Mouse (Mus musculus): ENCODE results near the gene Klhl5. TPM values are rescaled to one million over a fixed set of nuclear protein-coding genes. Genes with fewer than 3 reads are reported as not detected.

Klhl5 gene
- polyA plus RNA-seq, 1 experiment, result 25.1 TPM

DNA sequence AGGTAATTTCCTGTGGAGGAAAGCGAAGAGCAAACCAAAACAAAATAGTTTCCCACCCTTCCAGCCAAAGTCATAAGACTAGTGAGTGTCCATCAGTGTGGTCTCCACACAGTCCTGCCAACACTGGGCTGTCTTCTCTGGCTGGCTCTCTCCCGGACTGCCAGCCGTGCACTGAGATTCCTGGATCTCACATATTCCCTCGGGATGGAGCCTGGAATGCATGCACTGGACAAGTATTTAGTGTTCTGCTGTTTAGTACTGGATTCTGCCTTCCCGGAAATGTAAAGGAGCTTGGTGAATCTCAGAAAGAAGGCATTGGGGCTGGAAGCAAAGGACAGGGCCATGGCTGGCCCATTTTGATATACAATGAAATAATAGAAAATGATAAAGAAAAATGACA lies 55.7 kb downstream of the Klhl5 start:
- no peaks in the 10 kb centered on the region for H3K79me2 ChIP-seq (ENCODE audit: control insufficient read depth, insufficient read depth)
- H3ac ChIP-seq (ENCODE audit: control insufficient read depth, insufficient read length), result no peak overlapping the region
- no peak overlapping the region for H3K4me2 ChIP-seq (ENCODE audit: low read depth)
- H3K4me3 ChIP-seq, result no peak overlapping the region
- peaks cover 11% of the 10 kb centered on the region for H3K36me3 ChIP-seq (ENCODE audit: control insufficient read depth, insufficient read depth)
- no peaks in the 10 kb centered on the region for H3K27me3 ChIP-seq (ENCODE audit: control insufficient read depth, insufficient read depth, insufficient read length)
- TF ChIP-seq POLR2A (IDR thresholded peaks at IDR 0.05; ENCODE audit: insufficient read length, low read depth) (no peak), POLR2AphosphoS2 (IDR thresholded peaks at IDR 0.05; ENCODE audit: insufficient read length, low read depth) (no peak), MYOG (IDR thresholded peaks at IDR 0.05; ENCODE audit: control insufficient read depth in 1 of 3, insufficient read depth in 1 of 3, insufficient read length in 2 of 3, low read depth in 2 of 3) (no peak), TCF12 (IDR thresholded peaks at IDR 0.05; ENCODE audit: insufficient read depth, poor library complexity, severe bottlenecking) (no peak), MAX (IDR thresholded peaks at IDR 0.05; ENCODE audit: low read depth) (no peak), USF1 (IDR thresholded peaks at IDR 0.05; ENCODE audit: low read depth) (no peak), TCF3 (IDR thresholded peaks at IDR 0.05; ENCODE audit: insufficient read length, low read depth) (no peak), REST (IDR thresholded peaks at IDR 0.05; ENCODE audit: insufficient read depth, insufficient read length) (no peak), E2F4 (IDR thresholded peaks at IDR 0.05; ENCODE audit: insufficient read depth) (no peak), SRF (IDR thresholded peaks at IDR 0.05; ENCODE audit: control insufficient read depth, insufficient read length, low read depth) (no peak), CEBPB (IDR thresholded peaks at IDR 0.05; ENCODE audit: insufficient read depth, poor library complexity, severe bottlenecking) (no peak), MYOD1 (IDR thresholded peaks at IDR 0.05; ENCODE audit: control insufficient read depth in 1 of 3, insufficient read length in 2 of 3, low read depth in 2 of 3) (no peak)

DNA sequence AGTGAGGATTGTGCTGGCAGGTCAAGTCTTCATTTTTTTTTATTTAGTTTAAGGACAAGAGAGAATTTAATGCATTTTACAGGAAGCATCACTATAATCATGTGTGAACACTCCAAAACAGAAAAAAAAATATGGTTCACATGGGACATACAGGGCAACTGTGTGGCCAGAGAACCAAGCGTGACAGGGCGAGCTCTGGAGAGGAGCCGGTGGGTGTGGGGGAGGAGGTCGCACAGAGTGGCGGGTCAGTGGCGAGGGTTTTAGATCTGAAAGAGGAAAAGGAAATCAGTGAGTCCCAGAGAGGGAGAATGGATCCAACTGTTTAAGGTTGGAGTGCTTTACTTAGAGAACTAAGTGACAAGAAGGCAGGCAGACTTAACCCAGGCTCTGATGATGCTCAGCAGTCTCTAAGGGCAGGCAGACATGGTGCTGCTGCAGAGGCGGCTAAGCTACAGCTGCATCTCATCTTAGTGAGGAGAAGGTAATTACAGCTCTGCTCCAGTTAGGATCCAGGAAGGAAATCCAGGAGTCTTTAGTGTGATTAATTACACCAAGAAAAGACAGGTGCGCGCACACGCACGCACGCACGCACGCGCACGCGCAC lies 56.3 kb downstream of the Klhl5 start:
- Histone ChIP-seq H3ac (ENCODE audit: control insufficient read depth, insufficient read length) (no peak overlapping the region), H3K36me3 (ENCODE audit: control insufficient read depth, insufficient read depth) (peaks cover 11% of the 10 kb centered on the region), H3K4me3 (no peak overlapping the region), H3K27me3 (ENCODE audit: control insufficient read depth, insufficient read depth, insufficient read length) (no peaks in the 10 kb centered on the region), H3K4me2 (ENCODE audit: low read depth) (no peak overlapping the region), H3K79me2 (ENCODE audit: control insufficient read depth, insufficient read depth) (no peaks in the 10 kb centered on the region)
- TF ChIP-seq CEBPB (IDR thresholded peaks at IDR 0.05; ENCODE audit: insufficient read depth, poor library complexity, severe bottlenecking) (no peak), REST (IDR thresholded peaks at IDR 0.05; ENCODE audit: insufficient read depth, insufficient read length) (no peak), USF1 (IDR thresholded peaks at IDR 0.05; ENCODE audit: low read depth) (no peak), POLR2AphosphoS2 (IDR thresholded peaks at IDR 0.05; ENCODE audit: insufficient read length, low read depth) (no peak), MYOD1 (IDR thresholded peaks at IDR 0.05; ENCODE audit: control insufficient read depth in 1 of 3, insufficient read length in 2 of 3, low read depth in 2 of 3) (no peak), TCF12 (IDR thresholded peaks at IDR 0.05; ENCODE audit: insufficient read depth, poor library complexity, severe bottlenecking) (no peak)

DNA sequence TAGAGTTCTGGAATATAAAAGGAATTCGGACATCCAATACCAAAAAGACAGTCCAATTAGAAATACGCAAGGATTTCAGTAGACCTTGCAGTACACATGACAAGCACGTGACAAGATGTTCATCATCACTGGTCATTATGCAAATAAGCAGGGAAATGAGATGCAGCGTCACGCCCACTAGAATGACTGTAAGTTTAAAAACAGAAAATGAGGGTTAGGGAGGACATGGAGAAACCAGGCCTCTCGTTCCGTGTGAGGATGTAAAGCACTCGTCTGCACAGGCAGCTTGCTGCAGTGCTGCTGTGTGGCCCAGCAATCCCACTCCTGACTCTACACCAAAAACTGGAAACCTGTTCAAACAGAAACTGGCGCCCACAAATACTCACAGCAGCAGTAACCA lies 62.9 kb downstream of the Klhl5 start:
- no peak overlapping the region for H3K4me2 ChIP-seq (ENCODE audit: low read depth)
- no peaks in the 10 kb centered on the region for H3K27me3 ChIP-seq (ENCODE audit: control insufficient read depth, insufficient read depth, insufficient read length)
- peaks cover 6% of the 10 kb centered on the region for H3K36me3 ChIP-seq (ENCODE audit: control insufficient read depth, insufficient read depth)
- no peak overlapping the region for H3ac ChIP-seq (ENCODE audit: control insufficient read depth, insufficient read length)
- TF ChIP-seq TCF3 (IDR thresholded peaks at IDR 0.05; ENCODE audit: insufficient read length, low read depth) (no peak), POLR2A (IDR thresholded peaks at IDR 0.05; ENCODE audit: insufficient read length, low read depth) (no peak), MAX (IDR thresholded peaks at IDR 0.05; ENCODE audit: low read depth) (no peak), MYOD1 (IDR thresholded peaks at IDR 0.05; ENCODE audit: control insufficient read depth in 1 of 3, insufficient read length in 2 of 3, low read depth in 2 of 3) (no peak), POLR2AphosphoS2 (IDR thresholded peaks at IDR 0.05; ENCODE audit: insufficient read length, low read depth) (no peak), MYOG (IDR thresholded peaks at IDR 0.05; ENCODE audit: control insufficient read depth in 1 of 3, insufficient read depth in 1 of 3, insufficient read length in 2 of 3, low read depth in 2 of 3) (no peak), REST (IDR thresholded peaks at IDR 0.05; ENCODE audit: insufficient read depth, insufficient read length) (no peak), SRF (IDR thresholded peaks at IDR 0.05; ENCODE audit: control insufficient read depth, insufficient read length, low read depth) (no peak), E2F4 (IDR thresholded peaks at IDR 0.05; ENCODE audit: insufficient read depth) (no peak), CEBPB (IDR thresholded peaks at IDR 0.05; ENCODE audit: insufficient read depth, poor library complexity, severe bottlenecking) (no peak), TCF12 (IDR thresholded peaks at IDR 0.05; ENCODE audit: insufficient read depth, poor library complexity, severe bottlenecking) (no peak), USF1 (IDR thresholded peaks at IDR 0.05; ENCODE audit: low read depth) (no peak)
- no peaks in the 10 kb centered on the region for H3K79me2 ChIP-seq (ENCODE audit: control insufficient read depth, insufficient read depth)
- H3K4me3 ChIP-seq, result no peak overlapping the region

DNA sequence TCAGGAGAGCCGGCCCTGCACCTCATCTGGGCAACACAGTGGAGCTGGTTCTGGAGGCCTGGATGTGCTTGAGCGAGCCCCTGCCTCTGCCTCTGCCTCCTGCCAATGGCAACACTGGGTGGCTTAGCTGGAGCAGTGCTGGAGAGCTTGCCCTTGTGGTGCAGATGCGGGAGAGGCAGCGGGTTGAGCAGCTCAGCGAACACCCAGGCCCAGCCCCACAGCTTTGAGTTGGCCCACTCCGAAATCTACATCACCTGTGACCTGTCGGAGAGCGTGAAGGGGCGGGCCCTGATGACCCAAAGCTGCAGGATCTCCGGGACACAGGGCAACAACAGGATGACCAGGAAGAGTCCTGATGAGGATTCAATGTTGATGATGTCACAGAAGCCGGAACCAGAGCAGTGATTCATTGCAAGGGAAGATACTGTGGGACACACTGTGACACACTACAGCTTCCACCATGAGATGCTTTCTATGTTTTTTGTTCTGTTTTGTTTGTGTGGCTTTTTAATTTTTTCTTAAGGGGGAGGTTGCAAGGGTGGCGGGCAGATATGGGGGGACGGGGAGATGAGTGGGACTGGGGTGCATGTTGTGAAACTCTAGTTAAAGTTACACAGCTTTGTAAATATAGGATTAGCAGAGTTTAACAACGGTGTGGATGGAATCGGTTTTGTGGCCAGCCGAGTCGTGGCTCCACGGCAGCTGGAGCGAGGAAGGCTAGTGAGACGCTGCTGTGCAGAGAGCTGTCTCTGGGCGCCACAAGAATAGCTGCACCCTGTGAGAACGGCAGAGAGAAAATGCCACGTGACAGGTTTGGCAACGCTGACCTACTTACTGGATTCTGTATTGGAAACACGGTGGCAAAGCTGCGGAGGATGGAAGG lies 67.9 kb downstream of the Klhl5 start:
- no peak overlapping the region for H3K4me2 ChIP-seq (ENCODE audit: low read depth)
- H3K36me3 ChIP-seq (ENCODE audit: control insufficient read depth, insufficient read depth), result no peaks in the 10 kb centered on the region
- H3K4me3 ChIP-seq, result no peak overlapping the region

More for the DNA sequence above, 67.9 kb downstream of the Klhl5 start:
- Histone ChIP-seq H3K79me2 (ENCODE audit: control insufficient read depth, insufficient read depth) (no peaks in the 10 kb centered on the region), H3ac (ENCODE audit: control insufficient read depth, insufficient read length) (no peak overlapping the region), H3K27me3 (ENCODE audit: control insufficient read depth, insufficient read depth, insufficient read length) (no peaks in the 10 kb centered on the region)
- TF ChIP-seq SRF (IDR thresholded peaks at IDR 0.05; ENCODE audit: control insufficient read depth, insufficient read length, low read depth), result no peak
- TF ChIP-seq E2F4 (IDR thresholded peaks at IDR 0.05; ENCODE audit: insufficient read depth), result no peak
- TF ChIP-seq TCF3 (IDR thresholded peaks at IDR 0.05; ENCODE audit: insufficient read length, low read depth), result no peak
- TF ChIP-seq CEBPB (IDR thresholded peaks at IDR 0.05; ENCODE audit: insufficient read depth, poor library complexity, severe bottlenecking), result no peak
- TF ChIP-seq REST (IDR thresholded peaks at IDR 0.05; ENCODE audit: insufficient read depth, insufficient read length), result no peak
- TF ChIP-seq USF1 (IDR thresholded peaks at IDR 0.05; ENCODE audit: low read depth), result no peak
- TF ChIP-seq MYOD1 (IDR thresholded peaks at IDR 0.05; ENCODE audit: control insufficient read depth in 1 of 3, insufficient read length in 2 of 3, low read depth in 2 of 3), result no peak
- no peak for TF ChIP-seq TCF12 (IDR thresholded peaks at IDR 0.05; ENCODE audit: insufficient read depth, poor library complexity, severe bottlenecking)
